Mouse (Mus musculus) limb, embryonic 14.5 days (tissue): ENCODE data around the gene Ccdc9b. TPM values are rescaled to one million over a fixed set of nuclear protein-coding genes. Genes with fewer than 3 reads are reported as not detected.

Experiments
- ATAC-seq: fragments of 200-750 bp; cut with Nextera tagmentation; 2 replicates; pipeline ENCODE4 v1.8.0; 2017; ENCODE audit warnings: low read depth, moderate number of reproducible peaks, moderate TSS enrichment; ENCODE audit not compliant: low FRiP score
- DNase-seq: peaks from one replicate; pipeline ENCODE4 v3.0.0-alpha.2; 2015; ENCODE audit warnings: low spot score
- H3K27ac ChIP-seq: fragments of 300-500 bp; sonication (generic); replicated peaks from 2 replicates; pipeline ENCODE4 v1.5.1; 2014; ENCODE audit warnings: low read depth, mild to moderate bottlenecking, low read length, moderate library complexity, mixed read lengths
- H3K27me3 ChIP-seq: fragments of 300-500 bp; sonication (generic); 2 replicates; pipeline ENCODE4 v1.6.1; 2014; ENCODE audit warnings: low read length, mixed read lengths; ENCODE audit not compliant: control insufficient read depth, insufficient read depth
- H3K36me3 ChIP-seq: fragments of 300-500 bp; sonication (generic); 2 replicates; pipeline ENCODE4 v1.6.1; 2014; ENCODE audit warnings: mild to moderate bottlenecking, low read length, moderate library complexity, mixed read lengths; ENCODE audit not compliant: control insufficient read depth, insufficient read depth
- H3K4me1 ChIP-seq: fragments of 300-500 bp; sonication (generic); 2 replicates; pipeline ENCODE4 v1.6.1; 2014; ENCODE audit warnings: antibody characterized with exemption, low read length, mixed read lengths; ENCODE audit not compliant: control insufficient read depth, insufficient read depth
- H3K4me2 ChIP-seq: fragments of 300-500 bp; sonication (generic); replicated peaks from 2 replicates; pipeline ENCODE4 v1.6.1; 2014; ENCODE audit warnings: low read depth, mild to moderate bottlenecking, low read length, moderate library complexity; ENCODE audit not compliant: severe bottlenecking
- H3K4me3 ChIP-seq: fragments of 300-500 bp; sonication (generic); replicated peaks from 2 replicates; pipeline ENCODE4 v1.5.1; 2014; ENCODE audit warnings: low read length
- H3K9ac ChIP-seq: fragments of 300-500 bp; sonication (generic); 2 replicates; pipeline ENCODE4 v1.6.1; 2014; ENCODE audit warnings: mild to moderate bottlenecking, low read depth, low read length, moderate library complexity; ENCODE audit not compliant: severe bottlenecking
- H3K9me3 ChIP-seq: fragments of 300-500 bp; sonication (generic); 2 replicates; pipeline ENCODE4 v1.6.1; 2016; ENCODE audit warnings: low read length; ENCODE audit not compliant: control insufficient read depth
- POLR2A ChIP-seq: fragments of 200-500 bp; IDR thresholded peaks from 2 replicates; pipeline ENCODE4 v1.8.0; 2012; ENCODE audit warnings: inconsistent platforms, mild to moderate bottlenecking, moderate library complexity, borderline replicate concordance; ENCODE audit not compliant: insufficient read depth, insufficient read length; ENCODE audit errors: extremely low read depth
- WGBS: fragments of 180-500 bp; shearing (Covaris S2); extraction: QIAGEN DNeasy Blood & Tissue Kit; methylation state at CpG from one replicate; pipeline ENCODE4 v1.1.7; 2014; 5-methylcytosine and 5-hydroxymethylcytosine counted together
- polyA plus RNA-seq, 2 experiments: library from polyadenylated mRNA; depleted of rRNA in 1 of 2; stranded (reverse) in 1 of 2; unstranded in 1 of 2; fragments of >200 nt; fragmentation: Nextera tagmentation in 1 of 2; extraction: Ambion mirVana in 1 of 2; gene quantifications; 2 replicates each; pipeline versions ENCODE4 v1.2.1 to v1.2.3; 2012 to 2014

The Ccdc9b gene
- polyA plus RNA-seq, 2 experiments: 1.4 to 1.8 TPM

- Histone ChIP-seq H3K4me3 (no peak overlapping the region), H3K9ac (no peak overlapping the region), H3K4me2 (no peak overlapping the region), H3K36me3 (no peaks in the 10 kb centered on the region), H3K27ac (no peak overlapping the region), H3K4me1 (peaks cover 4% of the 10 kb centered on the region; the same call in 1 of the 2 replicates), H3K9me3 (no peaks in the 10 kb centered on the region), H3K27me3 (no peaks in the 10 kb centered on the region)
- ATAC-seq (no peak), DNase-seq (no peak)
- WGBS: 54% methylated on average over 5 of the region's 5 CpGs
- TF ChIP-seq POLR2A: no peak
Observed at GRCm38 (mm10) chr2:118783093-118783492, 20.6 kb upstream of the Ccdc9b start.

DNA sequence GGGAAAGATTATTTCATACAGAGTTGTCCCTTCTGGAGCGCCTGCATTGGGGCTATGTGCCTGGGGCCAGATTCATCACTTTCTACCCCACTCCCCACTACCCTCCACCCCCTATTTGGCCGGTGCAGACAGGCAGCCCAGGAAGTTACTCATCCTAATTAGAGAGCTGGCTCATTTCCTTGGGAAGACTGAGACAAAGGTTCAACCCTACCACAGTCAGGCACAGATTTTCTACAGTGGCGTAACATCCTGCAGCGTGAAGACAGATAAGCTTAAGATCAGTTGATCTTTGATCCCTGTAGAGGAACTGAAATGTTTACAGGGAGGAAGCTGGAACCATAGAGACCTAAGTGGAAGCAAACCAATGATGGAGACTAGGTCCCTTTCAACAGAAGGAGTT lies 19.8 kb upstream of the Ccdc9b start:
- 67% methylated on average over 4 of the region's 4 CpGs for WGBS

DNA sequence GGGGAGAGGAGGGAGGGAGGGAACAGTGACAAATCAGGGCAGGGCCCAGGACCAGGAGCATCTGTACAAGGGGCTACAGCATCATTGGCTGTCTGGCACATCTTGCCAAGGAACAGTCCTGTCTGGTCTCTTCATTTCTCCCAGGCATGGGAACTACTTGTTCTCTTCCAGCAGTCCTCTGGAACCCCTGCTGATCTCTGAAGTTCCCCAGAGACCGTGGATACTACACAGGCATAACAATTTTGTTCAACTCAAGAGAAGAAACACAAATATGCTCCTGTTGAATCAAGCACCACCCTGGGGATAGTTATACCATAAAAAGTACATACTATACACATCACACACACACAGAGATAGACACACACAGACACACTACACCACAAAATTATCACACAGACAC lies 18.7 kb upstream of the Ccdc9b start:
- TF ChIP-seq POLR2A: no peak
- Histone ChIP-seq H3K4me3 (no peak overlapping the region), H3K27ac (no peak overlapping the region), H3K27me3 (no peaks in the 10 kb centered on the region), H3K4me1 (peaks cover 4% of the 10 kb centered on the region; the same call in 1 of the 2 replicates), H3K9me3 (no peaks in the 10 kb centered on the region), H3K9ac (no peak overlapping the region), H3K36me3 (no peaks in the 10 kb centered on the region), H3K4me2 (no peak overlapping the region)
- WGBS: 78% methylated on average over 1 of the region's 1 CpGs
- no peak for ATAC-seq
- DNase-seq: no peak

More for the DNA sequence above, 19.8 kb upstream of the Ccdc9b start:
- ATAC-seq (no peak), DNase-seq (no peak)
- no peak for TF ChIP-seq POLR2A
- Histone ChIP-seq H3K27me3 (no peaks in the 10 kb centered on the region), H3K4me1 (peaks cover 4% of the 10 kb centered on the region; the same call in 1 of the 2 replicates), H3K4me2 (no peak overlapping the region), H3K36me3 (no peaks in the 10 kb centered on the region), H3K9me3 (no peaks in the 10 kb centered on the region), H3K4me3 (no peak overlapping the region), H3K9ac (no peak overlapping the region), H3K27ac (no peak overlapping the region)

DNA sequence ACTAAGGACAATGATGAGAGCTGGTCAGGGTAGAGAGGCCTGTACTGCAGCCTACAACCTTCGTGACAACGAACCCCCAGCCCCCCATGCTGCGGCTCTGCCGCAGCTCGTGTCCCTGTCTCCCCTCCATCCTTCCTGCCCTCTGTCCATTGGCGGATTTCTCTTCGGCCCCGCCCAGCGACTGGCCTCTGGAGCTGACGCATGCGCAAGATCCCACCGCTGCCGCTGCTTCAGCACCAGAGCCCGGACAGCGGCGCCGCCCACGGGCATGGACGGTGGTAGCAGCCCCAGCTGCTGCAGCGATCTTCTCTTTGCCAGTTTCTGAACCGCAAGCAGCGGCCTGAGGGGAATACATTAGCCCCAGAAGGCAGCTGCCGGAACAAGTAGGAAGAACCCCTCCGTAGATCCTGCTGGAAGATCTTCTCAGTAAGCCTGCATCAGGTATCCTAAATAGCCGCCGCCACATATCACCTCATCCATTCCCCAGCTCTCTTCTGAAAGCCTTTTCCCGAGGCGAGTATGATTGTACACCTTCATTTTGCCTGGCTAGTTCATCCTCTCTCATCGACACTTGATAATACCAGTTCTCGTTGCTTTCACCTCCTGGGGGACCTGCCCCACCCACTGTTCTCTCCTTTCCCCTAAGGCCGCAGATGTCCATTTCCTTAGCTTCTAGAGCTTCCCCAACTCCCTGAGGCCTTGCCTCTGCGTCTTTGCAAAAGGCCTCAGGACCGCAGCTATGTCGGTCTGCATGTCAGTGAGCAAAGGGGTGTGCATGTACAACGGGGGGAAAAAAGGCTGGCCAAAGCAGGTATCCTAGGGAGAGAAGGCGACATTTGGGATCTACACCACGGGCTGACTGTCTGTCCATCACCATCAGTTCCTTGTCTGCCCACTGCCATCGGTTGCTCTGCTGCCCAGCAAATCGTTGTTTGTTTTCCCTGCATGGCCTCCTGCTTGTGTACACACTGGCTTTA lies 17.3 kb upstream of the Ccdc9b start, which contains the start of gene Disp2:
TSS of gene Disp2 (plus strand) at position 216 of the 977 bp plus-strand sequence.
- Histone ChIP-seq H3K27ac (no peak within 1 kb of the TSS), H3K4me3 (peak within 1 kb of the TSS; percentile 37), H3K4me2 (peak within 1 kb of the TSS; percentile 70), H3K36me3 (no peaks in the 10 kb centered on the region), H3K9ac (no peak within 1 kb of the TSS), H3K9me3 (no peaks in the 10 kb centered on the region), H3K4me1 (peaks cover 4% of the 10 kb centered on the region; the same call in 1 of the 2 replicates), H3K27me3 (no peaks in the 10 kb centered on the region)
- DNase-seq (peak; percentile 89), ATAC-seq (peak; percentile 93)
- 14% methylated on average over 38 of the region's 39 CpGs for WGBS
- no peak for TF ChIP-seq POLR2A

- ATAC-seq (peak; percentile 21; the same call in 1 of the 2 replicates), DNase-seq (no peak)
- Histone ChIP-seq H3K9ac (no peak overlapping the region), H3K9me3 (no peaks in the 10 kb centered on the region), H3K4me1 (peaks cover 4% of the 10 kb centered on the region; the same call in 1 of the 2 replicates), H3K27ac (no peak overlapping the region), H3K27me3 (no peaks in the 10 kb centered on the region), H3K4me3 (peak overlapping the region; percentile 37), H3K36me3 (no peaks in the 10 kb centered on the region), H3K4me2 (peak overlapping the region; percentile 70)
- WGBS: 11% methylated on average over 10 of the region's 10 CpGs
- TF ChIP-seq POLR2A: no peak
Observed at GRCm38 (mm10) chr2:118779065-118779464, 16.6 kb upstream of the Ccdc9b start.
